Mouse (Mus musculus) midbrain, embryonic 14.5 days (tissue): ENCODE measurements around the gene Cdh3. TPM values are rescaled to one million over a fixed set of nuclear protein-coding genes. Genes with fewer than 3 reads are reported as not detected.
A peak's percentile ranks its signal among the peaks of the same experiment; 100 is the strongest.

Experiments used
- ATAC-seq: fragments of 200-750 bp; cut with Nextera tagmentation; 2 replicates; pipeline ENCODE4 v1.8.0; 2017; ENCODE audit warnings: moderate number of reproducible peaks, moderate library complexity; ENCODE audit not compliant: low FRiP score, low TSS enrichment
- DNase-seq: peaks from one replicate; pipeline ENCODE4 v3.0.0-alpha.2; 2015
- H3K27ac ChIP-seq: fragments of 300-500 bp; sonication (generic); replicated peaks from 2 replicates; pipeline ENCODE4 v1.5.1; 2014; ENCODE audit warnings: mild to moderate bottlenecking, low read depth, low read length, moderate library complexity
- H3K27me3 ChIP-seq: fragments of 300-500 bp; sonication (generic); 2 replicates; pipeline ENCODE4 v1.6.1; 2014; ENCODE audit warnings: low read length, control low read depth, mixed read lengths; ENCODE audit not compliant: control insufficient read depth, insufficient read depth
- H3K36me3 ChIP-seq: fragments of 300-500 bp; sonication (generic); 2 replicates; pipeline ENCODE4 v1.6.1; 2014; ENCODE audit warnings: low read length, control low read depth; ENCODE audit not compliant: control insufficient read depth, insufficient read depth
- H3K4me1 ChIP-seq: fragments of 300-500 bp; sonication (generic); 2 replicates; pipeline ENCODE4 v1.6.1; 2014; ENCODE audit warnings: mild to moderate bottlenecking, antibody characterized with exemption, low read length, control low read depth; ENCODE audit not compliant: control insufficient read depth, insufficient read depth
- H3K4me2 ChIP-seq: fragments of 300-500 bp; sonication (generic); 2 replicates; pipeline ENCODE4 v1.6.1; 2014; ENCODE audit warnings: mild to moderate bottlenecking, low read length, moderate library complexity
- H3K4me3 ChIP-seq: fragments of 300-500 bp; sonication (generic); replicated peaks from 2 replicates; pipeline ENCODE4 v1.5.1; 2014; ENCODE audit warnings: low read depth, low read length
- H3K9ac ChIP-seq: fragments of 300-500 bp; sonication (generic); replicated peaks from 2 replicates; pipeline ENCODE4 v1.6.1; 2014; ENCODE audit warnings: mild to moderate bottlenecking, low read length, moderate library complexity
- H3K9me3 ChIP-seq: fragments of 300-500 bp; sonication (generic); 2 replicates; pipeline ENCODE4 v1.6.1; 2016; ENCODE audit warnings: low read length, control low read depth, mixed read lengths; ENCODE audit not compliant: control insufficient read depth
- WGBS: fragments of 180-500 bp; shearing (Covaris S2); extraction: QIAGEN DNeasy Blood & Tissue Kit; methylation state at CpG from one replicate; pipeline ENCODE4 v1.1.7; 2014; 5-methylcytosine and 5-hydroxymethylcytosine counted together
- polyA plus RNA-seq: library from polyadenylated mRNA; unstranded; fragments of >200 nt; fragmentation: Nextera tagmentation; extraction: Ambion mirVana; gene quantifications from 2 replicates; pipeline ENCODE4 v1.2.1, GENCODE M21; 2014

The Cdh3 gene
- polyA plus RNA-seq, 1 experiment from 2014 or later = 0.22 TPM

- H3K27me3 ChIP-seq = peaks cover 39% of the 10 kb centered on the region
- ATAC-seq = no peak
These were observed 93.2 kb downstream of the Cdh3 start for GRCm38 (mm10) chr8:106603933-106604332.

GRCm38 (mm10) chr8:106605657-106606056, 95.0 kb downstream of the Cdh3 start:
- 81% methylated on average over 7 of the region's 7 CpGs for WGBS
- H3K27me3 ChIP-seq = peaks cover 39% of the 10 kb centered on the region

More at GRCm38 (mm10) chr8:106603933-106604332, 93.2 kb downstream of the Cdh3 start:
- H3K4me3 ChIP-seq = peak overlapping the region; percentile 44
- WGBS = under 1% methylated on average over 19 of the region's 19 CpGs
- H3K4me1 ChIP-seq = peaks cover 15% of the 10 kb centered on the region
- peak overlapping the region; percentile 80 for H3K4me2 ChIP-seq
- peak; percentile 12 for DNase-seq
- no peak overlapping the region for H3K27ac ChIP-seq
- H3K36me3 ChIP-seq = no peaks in the 10 kb centered on the region
- no peaks in the 10 kb centered on the region for H3K9me3 ChIP-seq
- H3K9ac ChIP-seq = peak overlapping the region; percentile 9; the same call in 1 of the 2 replicates

GRCm38 (mm10) chr8:106606121-106606520, 95.4 kb downstream of the Cdh3 start:
- 63% methylated on average over 4 of the region's 4 CpGs for WGBS
- Histone ChIP-seq H3K4me1 (peaks cover 15% of the 10 kb centered on the region), H3K4me3 (no peak overlapping the region), H3K27ac (no peak overlapping the region), H3K36me3 (no peaks in the 10 kb centered on the region), H3K9ac (no peak overlapping the region), H3K4me2 (no peak overlapping the region), H3K27me3 (peaks cover 39% of the 10 kb centered on the region), H3K9me3 (no peaks in the 10 kb centered on the region)
- DNase-seq = no peak
- ATAC-seq = no peak

More at GRCm38 (mm10) chr8:106605657-106606056, 95.0 kb downstream of the Cdh3 start:
- H3K4me1 ChIP-seq = peaks cover 15% of the 10 kb centered on the region
- H3K27ac ChIP-seq = no peak overlapping the region
- DNase-seq (no peak), ATAC-seq (no peak)
- no peak overlapping the region for H3K4me2 ChIP-seq
- H3K36me3 ChIP-seq = no peaks in the 10 kb centered on the region
- no peak overlapping the region for H3K4me3 ChIP-seq
- H3K9me3 ChIP-seq = no peaks in the 10 kb centered on the region
- no peak overlapping the region for H3K9ac ChIP-seq

- no peaks in the 10 kb centered on the region for H3K36me3 ChIP-seq
- no peak overlapping the region for H3K4me2 ChIP-seq
- no peak overlapping the region for H3K9ac ChIP-seq
- H3K27ac ChIP-seq = no peak overlapping the region
- peaks cover 15% of the 10 kb centered on the region for H3K4me1 ChIP-seq
- DNase-seq (no peak), ATAC-seq (no peak)
- WGBS = 34% methylated on average over 15 of the region's 15 CpGs
- H3K4me3 ChIP-seq = no peak overlapping the region
- no peaks in the 10 kb centered on the region for H3K9me3 ChIP-seq
- peaks cover 39% of the 10 kb centered on the region for H3K27me3 ChIP-seq
These were observed 96.0 kb downstream of the Cdh3 start for GRCm38 (mm10) chr8:106606601-106607145.

Other genes starting within 250 kb of the Cdh3 start
- 44.1 and 45.2 TPM in 2 replicates for gene Smpd3, start 172.9 kb upstream of the Cdh3 start, polyA plus RNA-seq
- gene Zfp90, start 95.6 kb upstream of the Cdh3 start, polyA plus RNA-seq = 47.2 and 50.7 TPM in 2 replicates
- gene 6030452D12Rik, start 10.4 kb upstream of the Cdh3 start, polyA plus RNA-seq = not detected in 2 replicates
- 6.4 and 8.2 TPM in 2 replicates for gene Gm10073, start 62.6 kb downstream of the Cdh3 start, polyA plus RNA-seq
- 0.26 and 1.9 TPM in 2 replicates for gene Cdh1, start 92.5 kb downstream of the Cdh3 start, polyA plus RNA-seq
- gene Tango6, start 172.2 kb downstream of the Cdh3 start, polyA plus RNA-seq = 3.7 and 5.6 TPM in 2 replicates